In genomic region chr3:20026996-20027689, GRCm38 (mm10) we compare ENCODE assay signal across 16 mouse cellular contexts. TPM values are rescaled to one million over a fixed set of nuclear protein-coding genes. Genes with fewer than 3 reads are reported as not detected.
A peak's percentile ranks its signal among the peaks of the same experiment; 100 is the strongest.
DNase-seq lines count a peak whose midpoint lies in the region; ATAC-seq lines count a peak whose summit lies in the region.
"Had no signal": no experiment of that assay in that cellular context is flagged by ENCODE, and none has a peak within 500 bp of the region (broad histone marks: within the 10 kb centered on the region; RNA-seq: fewer than 3 reads in every experiment).

No protein-coding gene starts in this region.

- no peaks in the 10 kb centered on the region for H3K27me3 ChIP-seq in liver, embryonic 13.5 days
- no peaks in the 10 kb centered on the region for H3K27me3 ChIP-seq in liver, embryonic 11.5 days (replicated peaks; ENCODE audit: control insufficient read depth, insufficient read depth, low read length)
- H3K27me3 ChIP-seq: limb, embryonic 13.5 days; neural tube, embryonic 12.5 days; stomach, embryonic 15.5 days had no signal

- peak; percentile 45 for ATAC-seq in liver, embryonic 13.5 days (ENCODE audit: low read depth)
- no peak for ATAC-seq in liver, embryonic 11.5 days (replicated peaks; ENCODE audit: low FRiP score)
- ATAC-seq in megakaryocyte progenitor cell, adult 5-6 weeks (replicated peaks; ENCODE audit: poor library complexity), result peak; percentile 93
- ATAC-seq: forebrain, postnatal 0 days; hindbrain, postnatal 0 days had no signal

- no peak overlapping the region for H3K9ac ChIP-seq in liver, embryonic 13.5 days
- H3K9ac ChIP-seq in liver, embryonic 11.5 days (ENCODE audit: low read depth, low read length), result no peak overlapping the region
- H3K9ac ChIP-seq: forebrain, postnatal 0 days; limb, embryonic 13.5 days; neural tube, embryonic 12.5 days; stomach, embryonic 15.5 days had no signal

- H3K4me1 ChIP-seq in liver, embryonic 13.5 days (replicated peaks), result no peaks in the 10 kb centered on the region
- H3K4me1 ChIP-seq in liver, embryonic 11.5 days (replicated peaks; ENCODE audit: control insufficient read depth, insufficient read depth, low read length), result no peaks in the 10 kb centered on the region
- H3K4me1 ChIP-seq: limb, embryonic 13.5 days; neural tube, embryonic 12.5 days; stomach, embryonic 15.5 days had no signal

- no peaks in the 10 kb centered on the region for H3K9me3 ChIP-seq in liver, embryonic 13.5 days (replicated peaks)
- no peaks in the 10 kb centered on the region for H3K9me3 ChIP-seq in liver, embryonic 11.5 days (ENCODE audit: control insufficient read depth, low read length)
- H3K9me3 ChIP-seq: limb, embryonic 13.5 days; neural tube, embryonic 12.5 days; stomach, embryonic 15.5 days had no signal

- H3K4me3 ChIP-seq in liver, embryonic 13.5 days (replicated peaks), result no peak overlapping the region
- no peak overlapping the region for H3K4me3 ChIP-seq in liver, embryonic 11.5 days (ENCODE audit: low read depth, low read length)
- H3K4me3 ChIP-seq: limb, embryonic 13.5 days; neural tube, embryonic 12.5 days; stomach, embryonic 15.5 days had no signal

- H3K4me2 ChIP-seq in liver, embryonic 13.5 days, result no peak overlapping the region
- no peak overlapping the region for H3K4me2 ChIP-seq in liver, embryonic 11.5 days
- H3K4me2 ChIP-seq: limb, embryonic 13.5 days; neural tube, embryonic 12.5 days; stomach, embryonic 15.5 days had no signal

- H3K36me3 ChIP-seq in liver, embryonic 13.5 days, result peaks cover 61% of the 10 kb centered on the region
- H3K36me3 ChIP-seq in liver, embryonic 11.5 days (ENCODE audit: control insufficient read depth, insufficient read depth, low read length), result peaks cover 31% of the 10 kb centered on the region
- H3K36me3 ChIP-seq: stomach, embryonic 15.5 days had no signal

- DNase-seq in liver, embryonic 13.5 days, result no peak
- DNase-seq in liver, embryonic 11.5 days (ENCODE audit: low spot score), result no peak
- DNase-seq in B cell, adult 2 months, result peak; percentile 40 to 51
- peak; percentile 60 for DNase-seq in brain, adult 2 months (ENCODE audit: low read depth, low spot score)
- DNase-seq in gastrocnemius, adult 18-20 months (ENCODE audit: low spot score), result no peak
- DNase-seq in testis, postnatal 14 days (ENCODE audit: low spot score), result no peak
- no peak for DNase-seq in adipocyte (ENCODE audit: low spot score)
- DNase-seq: adrenal gland, postnatal 14 days; cerebellum, adult 2 months; forebrain, postnatal 0 days; heart, postnatal 10 days had no signal

- WGBS in liver, embryonic 13.5 days (ENCODE audit: insufficient replicate concordance), result 63% methylated on average over 8 of the region's 8 CpGs
- 77% methylated on average over 8 of the region's 8 CpGs for WGBS in liver, embryonic 11.5 days

- peak overlapping the region; percentile 47; the same call in 1 of the 2 replicates for H3K27ac ChIP-seq in liver, embryonic 13.5 days
- H3K27ac ChIP-seq in liver, embryonic 11.5 days (ENCODE audit: low read depth, low read length), result no peak overlapping the region
- H3K27ac ChIP-seq: hindbrain, postnatal 0 days; limb, embryonic 13.5 days; neural tube, embryonic 12.5 days; stomach, embryonic 15.5 days had no signal

RNA-seq across cellular contexts. Expression of gene Hps3, which starts 8.0 kb away (rescaled TPM):
- 6.3 and 7.9 TPM in 2 replicates for polyA plus RNA-seq in liver, embryonic 13.5 days (2015; fragmentation: Nextera tagmentation; extraction: Ambion mirVana)
- polyA plus RNA-seq in liver, embryonic 11.5 days (2014; fragmentation: Nextera tagmentation; extraction: Ambion mirVana), result 10.4 and 13.8 TPM in 2 replicates
- total RNA-seq in megakaryocyte progenitor cell, adult 5-6 weeks (2015), result 35.1 and 44.6 TPM in 2 replicates
- total RNA-seq in megakaryocyte progenitor cell, adult 5-6 weeks (2017), result 27.4 and 34.8 TPM in 2 replicates
- total RNA-seq in gastrocnemius, adult 18-20 months (2021), result 1 to 10 TPM; 3.6 to 3.8 TPM

RNA-seq across cellular contexts. Expression of gene Hltf, which starts 30.5 kb away (rescaled TPM):
- polyA plus RNA-seq in liver, embryonic 13.5 days (2015; fragmentation: Nextera tagmentation; extraction: Ambion mirVana), result 9.3 and 13.1 TPM in 2 replicates
- polyA plus RNA-seq in liver, embryonic 11.5 days (2014; fragmentation: Nextera tagmentation; extraction: Ambion mirVana), result 19.9 and 21.2 TPM in 2 replicates
- 41.6 and 43.0 TPM in 2 replicates for total RNA-seq in megakaryocyte progenitor cell, adult 5-6 weeks (2015)
- total RNA-seq in megakaryocyte progenitor cell, adult 5-6 weeks (2017), result 39.9 and 48.7 TPM in 2 replicates
- 1 to 10 TPM; 2.2 to 2.5 TPM for total RNA-seq in gastrocnemius, adult 18-20 months (2021)

Comparison
In these comparisons a context has a peak if more than half of its experiments do, and no peak if none do; other contexts are left out.
1. DNase-seq: peak in B cell, adult 2 months (2 of 2) and brain, adult 2 months (single experiment); none in liver, embryonic 13.5 days (single experiment), liver, embryonic 11.5 days (single experiment), gastrocnemius, adult 18-20 months (single experiment), testis, postnatal 14 days (single experiment) and adipocyte (single experiment).
2. RNA of gene Hps3, which starts 8.0 kb away (total RNA-seq): 27.4 to 44.6 TPM in megakaryocyte progenitor cell, adult 5-6 weeks; 3.6 to 3.8 TPM in gastrocnemius, adult 18-20 months; every median in the first group is over 4 times any median in the second.
3. RNA of gene Hltf, which starts 30.5 kb away (total RNA-seq): 39.9 to 48.7 TPM in megakaryocyte progenitor cell, adult 5-6 weeks; 2.2 to 2.5 TPM in gastrocnemius, adult 18-20 months; every median in the first group is over 10 times any median in the second.